Mouse (Mus musculus) erythroblast, adult 5-6 weeks (primary cell): ENCODE data around the gene Tob1. TPM values are rescaled to one million over a fixed set of nuclear protein-coding genes. Genes with fewer than 3 reads are reported as not detected.
A peak's percentile ranks its signal among the peaks of the same experiment; 100 is the strongest.

ENCODE experiments used
- ATAC-seq: replicated peaks from 2 replicates; pipeline ENCODE4 v1.8.0; 2016; ENCODE audit warnings: moderate number of reproducible peaks, mild to moderate bottlenecking, moderate TSS enrichment, inconsistent platforms; ENCODE audit not compliant: poor library complexity, low FRiP score, severe bottlenecking
- total RNA-seq, 2 experiments: library from RNA; stranded (forward) in 1 of 2; stranded (reverse) in 1 of 2; fragments of 150-400 nt in 1 of 2; fragments of 200-764, 138-1000 nt in 1 of 2; gene quantifications; 2 replicates each; pipeline versions ENCODE4 v1.2.3 to v1.2.4; 2015 to 2017; ENCODE audit warnings: low replicate concordance in 2 of 2

Gene Tob1
- total RNA-seq (2015; ENCODE audit: low replicate concordance) (3.5 and 6.1 TPM in 2 replicates), total RNA-seq (2017; ENCODE audit: low replicate concordance) (5.3 and 7.5 TPM in 2 replicates)

GRCm38 (mm10) chr11:94211124-94211603 lies at the start of gene Tob1:
TSS of gene Tob1 (plus strand) at chr11:94211454.
- ATAC-seq, result peak; percentile 91

- no peak for ATAC-seq
Observed at GRCm38 (mm10) chr11:94161867-94162581, 49.2 kb upstream of the Tob1 start.

GRCm38 (mm10) chr11:94163005-94163767 lies 48.1 kb upstream of the Tob1 start:
- ATAC-seq, result no peak

- no peak for ATAC-seq
Observed at GRCm38 (mm10) chr11:94165745-94166144, 45.5 kb upstream of the Tob1 start.

- no peak for ATAC-seq
Observed at GRCm38 (mm10) chr11:94168238-94168637, 43.0 kb upstream of the Tob1 start.

GRCm38 (mm10) chr11:94169596-94169995 lies 41.7 kb upstream of the Tob1 start:
- no peak for ATAC-seq

- 0 out of 2 replicates have a peak, but pooled peaks have one; percentile 21 for ATAC-seq
Observed at GRCm38 (mm10) chr11:94171691-94172090, 39.6 kb upstream of the Tob1 start.

- peak; percentile 8; the same call in 1 of the 2 replicates for ATAC-seq
Observed at GRCm38 (mm10) chr11:94172186-94172585, 39.1 kb upstream of the Tob1 start.

GRCm38 (mm10) chr11:94173726-94174146 lies 37.5 kb upstream of the Tob1 start:
- ATAC-seq, result no peak

GRCm38 (mm10) chr11:94175288-94175687 lies 36.0 kb upstream of the Tob1 start:
- ATAC-seq, result no peak

GRCm38 (mm10) chr11:94175694-94176093 lies 35.6 kb upstream of the Tob1 start:
- no peak for ATAC-seq

- no peak for ATAC-seq
Observed at GRCm38 (mm10) chr11:94177841-94178585, 33.2 kb upstream of the Tob1 start.

GRCm38 (mm10) chr11:94179768-94180167 lies 31.5 kb upstream of the Tob1 start:
- ATAC-seq, result no peak

GRCm38 (mm10) chr11:94180194-94180593 lies 31.1 kb upstream of the Tob1 start:
- ATAC-seq, result no peak

GRCm38 (mm10) chr11:94181694-94182093 lies 29.6 kb upstream of the Tob1 start:
- ATAC-seq, result no peak

GRCm38 (mm10) chr11:94182711-94183110 lies 28.5 kb upstream of the Tob1 start:
- ATAC-seq, result no peak

GRCm38 (mm10) chr11:94183120-94183519 lies 28.1 kb upstream of the Tob1 start:
- ATAC-seq, result no peak

- no peak for ATAC-seq
Observed at GRCm38 (mm10) chr11:94183671-94184070, 27.6 kb upstream of the Tob1 start.

GRCm38 (mm10) chr11:94189579-94189978 lies 21.7 kb upstream of the Tob1 start:
- ATAC-seq, result no peak; the same call in 1 of the 2 replicates

GRCm38 (mm10) chr11:94190665-94191064 lies 20.6 kb upstream of the Tob1 start:
- ATAC-seq, result no peak
